Mouse (Mus musculus) colon, adult 2 months (tissue): ENCODE results near the gene Ccdc103. TPM values are rescaled to one million over a fixed set of nuclear protein-coding genes. Genes with fewer than 3 reads are reported as not detected.

Experiments used
- polyA plus RNA-seq: library from polyadenylated mRNA; depleted of rRNA; stranded (reverse); fragments of >200 nt; gene quantifications from 2 replicates; pipeline ENCODE4 v1.2.3, GENCODE M21; 2012; rRNA removed

Ccdc103 gene
- 0.13 and 0.31 TPM in 2 replicates for polyA plus RNA-seq

DNA sequence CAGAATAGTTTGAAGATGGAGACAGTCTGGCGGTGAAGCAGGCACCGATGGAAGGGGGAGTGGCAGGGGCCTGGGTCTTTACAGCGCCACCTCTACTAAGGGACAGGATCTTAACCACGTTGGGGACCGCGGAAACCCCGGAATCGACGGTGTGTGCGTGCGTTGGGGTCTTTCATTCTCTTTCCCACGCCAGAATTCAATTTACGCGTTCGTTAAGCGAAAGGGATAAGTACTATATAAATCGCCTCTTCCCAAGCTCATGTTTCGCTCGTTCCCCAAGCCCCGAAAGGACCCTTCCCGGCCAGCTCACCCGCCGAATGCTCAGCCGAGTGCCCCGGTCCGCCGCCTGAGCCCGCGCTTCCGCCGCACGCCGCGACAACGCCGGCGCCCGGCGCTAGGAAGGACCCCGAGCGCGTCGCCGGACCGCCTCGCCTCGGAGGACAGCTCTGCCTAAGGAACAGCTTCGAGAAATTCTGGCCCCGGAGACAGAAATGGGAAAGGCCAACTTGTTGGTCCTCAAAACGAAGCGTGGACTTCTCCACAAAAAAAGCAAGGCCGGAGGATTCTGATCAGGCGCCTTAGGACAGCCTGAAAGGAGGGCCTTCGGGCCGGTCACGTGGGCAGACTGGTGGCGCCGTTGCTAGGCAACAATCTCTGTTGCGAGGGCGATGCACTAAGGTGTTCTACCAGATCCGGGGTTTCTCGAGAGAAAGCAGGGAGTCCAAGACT, at the start of gene Ccdc103, which contains the start of gene Eftud2:
Gene Ccdc103 (plus strand): TSS at position 620 of the 729 bp plus-strand sequence.
Gene Eftud2 (minus strand): TSS at position 401 of the 729 bp plus-strand sequence.

DNA sequence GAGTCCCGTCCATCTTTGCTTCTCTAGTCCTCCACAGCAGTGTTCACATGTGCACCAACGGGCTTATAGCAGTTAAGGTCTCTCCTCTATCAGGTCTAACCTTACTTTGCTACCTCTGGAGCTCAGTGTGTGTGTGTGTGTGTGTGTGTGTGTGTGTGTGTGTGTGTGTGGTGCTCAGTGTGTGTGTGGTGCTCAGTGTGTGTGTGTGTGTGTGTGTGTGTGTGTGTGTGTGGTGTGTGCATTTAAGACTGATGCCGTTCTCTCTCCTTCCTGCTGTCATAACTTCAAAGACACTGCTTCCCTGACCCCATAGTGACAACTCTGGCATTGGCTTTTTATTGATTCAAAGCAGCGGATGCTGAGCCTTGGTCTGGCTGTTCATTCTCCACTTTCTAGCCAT, 45.5 kb upstream of the Ccdc103 start, which contains the start of gene Higd1b:
Gene Higd1b (plus strand): TSS at position 301 of the 400 bp plus-strand sequence.

DNA sequence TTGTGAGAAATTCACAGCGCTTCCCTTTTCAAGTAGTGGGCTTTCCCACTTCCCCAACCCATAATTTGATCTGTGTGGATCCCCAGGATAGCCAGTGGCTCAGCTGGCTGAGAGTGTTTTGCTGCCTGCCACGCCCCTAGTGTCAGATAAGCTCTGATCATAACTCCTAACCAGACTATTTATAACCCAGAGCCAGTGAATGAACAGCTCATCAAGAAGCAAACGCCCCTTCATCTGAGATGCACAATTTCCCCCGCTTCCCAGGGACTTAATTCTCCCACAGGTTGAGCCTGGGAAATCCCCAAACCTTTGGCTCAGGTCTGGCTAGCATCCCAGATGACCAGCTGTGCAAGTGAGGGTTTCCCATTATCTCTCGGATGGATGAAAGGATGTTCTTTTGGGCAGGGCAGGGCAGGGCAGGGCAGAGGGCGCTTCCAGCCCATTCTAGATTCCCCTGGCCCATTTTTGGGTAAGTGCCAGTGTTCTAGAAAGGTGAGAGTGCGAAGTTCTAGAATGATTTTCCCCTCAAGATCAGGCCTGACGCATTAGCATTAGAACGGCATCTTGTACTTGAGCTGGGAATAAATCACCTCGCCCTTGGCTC, 3.7 kb downstream of the Ccdc103 start, which contains the start of gene Fam187a:
Gene Fam187a (plus strand): TSS at position 554 of the 604 bp plus-strand sequence.

DNA sequence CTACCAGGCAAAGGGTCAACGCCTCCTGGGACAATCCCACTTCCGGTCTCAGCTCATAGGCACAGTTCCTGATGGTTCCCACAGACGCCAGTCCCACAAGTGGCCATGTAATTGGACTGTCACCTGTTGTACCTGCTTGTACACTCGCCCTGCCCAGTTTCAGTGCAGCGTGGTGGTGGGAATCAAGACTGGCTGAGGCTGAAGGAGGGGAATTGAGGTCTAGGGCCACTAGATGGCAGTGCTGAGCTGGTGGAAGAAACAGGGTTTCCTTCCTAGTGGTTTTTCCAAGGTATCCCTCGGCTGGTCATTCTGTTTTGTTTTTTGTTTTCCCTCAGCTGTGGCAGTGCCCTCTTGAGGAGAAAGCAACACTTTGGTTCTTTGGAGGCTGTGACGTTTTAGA, 19.8 kb downstream of the Ccdc103 start, which contains the start of gene Gfap:
Gene Gfap (minus strand): TSS at position 150 of the 400 bp plus-strand sequence.

DNA sequence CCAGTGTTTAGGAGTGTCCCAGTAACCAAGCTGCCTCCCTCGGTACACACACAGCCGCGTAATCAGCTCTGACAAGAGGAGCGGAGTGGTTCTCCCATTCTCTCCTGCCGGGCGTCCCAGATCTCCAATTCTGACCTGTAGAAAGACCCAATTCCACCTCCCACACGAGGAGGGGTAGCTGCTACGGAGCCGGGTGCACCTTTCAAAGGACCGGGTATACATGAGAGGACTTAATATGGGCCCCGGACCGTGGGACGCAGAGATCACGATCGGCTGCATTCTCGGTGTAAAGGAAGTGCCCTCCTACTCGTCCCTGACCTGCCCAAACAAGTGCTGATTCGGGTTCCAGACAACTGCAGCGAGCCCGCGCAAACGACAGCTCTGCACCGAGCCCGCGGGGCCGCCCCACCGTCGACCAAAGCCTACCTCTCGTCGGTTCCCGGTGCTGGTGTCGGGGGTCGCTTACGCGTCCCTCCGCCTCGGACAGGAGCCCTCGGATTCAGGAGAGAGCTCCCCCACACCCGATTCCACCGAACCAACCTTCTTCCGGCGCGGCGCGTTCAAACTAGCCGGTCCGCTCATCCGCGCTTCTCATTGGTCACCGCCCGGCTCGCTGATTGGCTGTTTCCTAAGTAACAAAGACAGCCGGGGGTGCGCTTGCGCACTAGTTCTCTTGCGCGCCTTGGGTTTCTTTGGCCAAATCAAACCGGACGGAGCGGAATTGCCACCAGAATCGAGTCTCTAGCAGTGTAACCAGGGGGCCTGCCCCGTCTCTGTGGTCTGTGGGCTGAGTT, 43.8 kb downstream of the Ccdc103 start, which contains the start of gene Kif18b:
Gene Kif18b (minus strand): TSS at position 568 of the 794 bp plus-strand sequence.

Other genes with a start within 250 kb of the Ccdc103 start
- gene Meioc, start 217.5 kb upstream of the Ccdc103 start, polyA plus RNA-seq, result not detected in 2 replicates
- 3.5 and 4.8 TPM in 2 replicates for gene Ccdc43, start 183.4 kb upstream of the Ccdc103 start, polyA plus RNA-seq
- gene Adam11, start 119.8 kb upstream of the Ccdc103 start, polyA plus RNA-seq, result 9.1 and 11.5 TPM in 2 replicates
- 3.6 and 3.7 TPM in 2 replicates for gene Gjc1, start 61.5 kb upstream of the Ccdc103 start, polyA plus RNA-seq
- gene Higd1b, start 45.4 kb upstream of the Ccdc103 start, polyA plus RNA-seq, result 0.62 and 1.9 TPM in 2 replicates
- 77.1 and 94.1 TPM in 2 replicates for gene Eftud2, start 219 bp upstream of the Ccdc103 start, polyA plus RNA-seq
- gene Fam187a, start 4.0 kb downstream of the Ccdc103 start, polyA plus RNA-seq, result not detected in 2 replicates
- gene Gfap, start 19.7 kb downstream of the Ccdc103 start, polyA plus RNA-seq, result 3.4 and 3.5 TPM in 2 replicates
- 5.7 and 6.6 TPM in 2 replicates for gene Kif18b, start 43.9 kb downstream of the Ccdc103 start, polyA plus RNA-seq
- gene C1ql1, start 65.5 kb downstream of the Ccdc103 start, polyA plus RNA-seq, result 3.9 and 4.3 TPM in 2 replicates
- 31.0 and 31.9 TPM in 2 replicates for gene Nmt1, start 147.0 kb downstream of the Ccdc103 start, polyA plus RNA-seq
- gene Dcakd, start 147.1 kb downstream of the Ccdc103 start, polyA plus RNA-seq, result 53.7 and 68.5 TPM in 2 replicates
- gene Plcd3, start 220.5 kb downstream of the Ccdc103 start, polyA plus RNA-seq, result 9.0 and 24.8 TPM in 2 replicates
- gene Acbd4, start 220.5 kb downstream of the Ccdc103 start, polyA plus RNA-seq, result 22.8 and 28.9 TPM in 2 replicates
- 16.2 and 16.4 TPM in 2 replicates for gene Hexim1, start 235.0 kb downstream of the Ccdc103 start, polyA plus RNA-seq